Mouse (Mus musculus): ENCODE results near the gene Zscan21.

Zscan21 gene

DNA sequence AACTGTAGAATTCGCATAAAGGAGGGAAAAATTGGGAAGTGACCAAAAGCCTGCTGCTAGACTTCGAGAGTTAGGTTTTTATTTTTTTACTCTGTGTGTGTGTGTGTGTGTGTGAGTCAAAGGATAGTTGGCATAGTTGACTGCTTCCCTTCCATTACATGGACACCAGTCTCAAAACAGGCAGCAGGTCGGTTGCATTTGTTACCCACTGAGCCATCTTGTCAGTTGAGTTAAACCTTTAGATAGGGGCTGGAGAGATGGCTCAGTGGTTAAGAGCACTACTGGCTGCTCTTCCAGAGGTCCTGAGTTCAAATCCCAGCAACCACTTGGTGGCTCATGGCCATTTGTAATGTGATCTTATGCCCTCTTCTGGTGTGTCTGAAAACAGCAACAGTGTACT is 1.3 kb downstream of the Zscan21 start:
- DNase-seq (ENCODE audit: low spot score): no peak

DNA sequence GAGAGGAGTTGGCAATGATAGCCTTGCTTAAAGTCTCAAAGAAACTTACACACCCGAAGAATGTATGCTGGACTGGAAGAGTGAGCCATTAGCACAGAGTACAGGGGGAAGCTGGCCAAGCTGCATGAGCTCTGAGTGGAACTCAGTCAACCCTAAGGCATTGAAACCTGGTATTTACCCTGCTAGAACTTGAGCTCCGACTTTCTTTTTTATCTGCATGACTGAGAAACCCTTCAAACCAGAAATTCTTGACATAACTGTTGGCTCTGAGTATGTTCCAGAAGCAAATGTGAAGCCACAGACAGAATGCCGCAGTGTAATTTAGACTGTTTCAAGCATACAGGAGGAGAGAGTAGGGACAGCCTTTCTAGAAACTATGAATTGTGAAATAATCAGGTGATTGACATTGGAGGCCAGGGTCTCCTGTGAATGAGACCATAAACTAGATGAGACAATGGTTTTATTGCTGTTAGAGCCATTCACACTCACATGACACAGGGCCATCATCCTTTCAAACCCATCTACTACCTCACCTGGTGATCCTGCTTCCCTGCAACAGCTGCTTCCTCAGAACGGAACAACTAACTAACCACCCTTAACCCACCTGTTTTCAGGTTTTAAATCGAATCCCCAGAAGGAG is 15.8 kb downstream of the Zscan21 start:
- no peak for DNase-seq (ENCODE audit: low spot score)

DNA sequence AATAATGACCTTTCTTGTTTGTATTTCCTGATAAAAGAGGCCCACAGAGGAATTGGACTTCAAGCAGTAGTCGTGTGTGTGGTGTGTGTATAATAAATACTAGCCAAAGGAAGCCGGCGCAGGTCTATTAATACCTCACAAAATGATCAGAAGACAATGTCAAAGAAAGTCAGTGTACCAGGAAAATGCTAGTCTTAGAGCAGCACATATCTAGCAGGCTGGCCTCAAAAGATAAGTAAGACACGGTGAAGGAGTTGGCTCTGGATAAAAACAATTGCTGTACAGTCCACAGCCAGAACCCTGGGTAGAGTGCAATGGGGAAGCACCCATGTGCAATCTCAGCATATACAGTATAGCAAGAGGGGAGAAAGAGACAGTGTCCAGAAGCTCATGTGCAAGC is 20.6 kb downstream of the Zscan21 start:
- DNase-seq (ENCODE audit: low spot score): no peak

DNA sequence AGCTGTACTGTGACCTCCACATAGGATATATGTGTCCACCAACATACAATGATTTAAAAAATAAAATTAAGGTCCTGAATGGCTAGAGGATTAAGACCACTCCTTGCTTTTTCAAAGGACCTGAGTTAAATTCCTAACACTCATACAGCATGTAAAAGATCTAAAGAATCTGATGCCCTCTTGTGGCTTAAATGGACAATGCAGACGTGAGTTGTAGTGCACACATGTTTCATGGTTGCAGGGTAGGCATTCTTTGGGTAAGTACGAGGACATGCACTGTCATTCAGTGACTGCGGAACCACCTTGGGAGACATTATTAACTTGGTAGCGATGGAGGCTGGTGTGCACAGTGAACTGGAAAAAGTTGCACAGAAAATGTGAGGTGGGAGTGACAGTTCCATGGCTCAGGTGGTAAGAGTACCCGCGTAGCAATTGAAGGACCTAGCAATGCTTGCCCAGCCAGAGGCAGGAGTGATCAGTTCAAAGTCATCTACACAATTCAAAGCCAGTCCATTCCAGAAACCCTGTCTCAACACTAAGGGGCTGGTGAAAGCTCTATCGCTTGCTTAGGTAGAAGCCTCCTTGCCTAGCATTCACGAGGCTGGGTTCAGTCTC is 21.3 kb downstream of the Zscan21 start:
- DNase-seq (ENCODE audit: low spot score): peak; percentile 77

DNA sequence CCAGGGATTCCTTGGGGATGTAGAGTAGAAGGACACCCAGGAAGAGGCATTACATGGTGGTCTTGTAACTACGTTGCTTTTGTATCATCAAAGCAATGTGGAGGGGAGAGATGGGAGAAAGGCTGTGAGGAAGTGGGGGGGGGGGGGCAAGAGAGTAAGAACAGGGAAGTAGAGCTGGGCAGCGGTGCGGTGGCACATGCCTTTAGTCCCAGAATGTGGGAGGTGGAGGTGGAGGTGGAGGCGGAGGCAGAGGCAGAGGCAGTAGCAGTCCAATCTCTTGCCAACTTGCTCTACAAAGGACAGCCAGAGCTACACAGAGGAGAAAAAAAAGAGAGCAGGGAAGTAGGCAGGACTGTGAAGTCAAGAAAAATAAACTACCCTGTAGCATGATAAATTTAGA is 21.9 kb downstream of the Zscan21 start:
- DNase-seq (ENCODE audit: low spot score): no peak

DNA sequence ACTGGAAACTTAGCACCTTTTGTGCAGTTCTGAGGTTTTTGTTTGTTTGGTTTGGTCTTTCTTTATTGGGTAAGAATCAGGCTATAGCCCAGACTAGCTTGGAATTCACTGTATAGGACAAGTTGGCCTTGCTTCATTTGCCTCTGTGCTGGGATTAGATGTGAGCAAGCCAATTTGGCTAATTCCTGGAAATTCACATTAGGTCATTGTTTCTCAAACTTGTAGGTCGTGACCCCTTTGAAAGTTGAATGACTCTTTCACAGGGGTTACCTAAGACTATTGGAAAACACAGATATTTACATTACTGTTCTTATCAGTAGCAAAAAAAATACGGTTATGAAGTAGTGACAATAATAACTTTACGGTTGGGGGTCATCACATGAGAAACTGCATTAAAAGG is 37.7 kb downstream of the Zscan21 start:
- no peak for DNase-seq (ENCODE audit: low spot score)

DNA sequence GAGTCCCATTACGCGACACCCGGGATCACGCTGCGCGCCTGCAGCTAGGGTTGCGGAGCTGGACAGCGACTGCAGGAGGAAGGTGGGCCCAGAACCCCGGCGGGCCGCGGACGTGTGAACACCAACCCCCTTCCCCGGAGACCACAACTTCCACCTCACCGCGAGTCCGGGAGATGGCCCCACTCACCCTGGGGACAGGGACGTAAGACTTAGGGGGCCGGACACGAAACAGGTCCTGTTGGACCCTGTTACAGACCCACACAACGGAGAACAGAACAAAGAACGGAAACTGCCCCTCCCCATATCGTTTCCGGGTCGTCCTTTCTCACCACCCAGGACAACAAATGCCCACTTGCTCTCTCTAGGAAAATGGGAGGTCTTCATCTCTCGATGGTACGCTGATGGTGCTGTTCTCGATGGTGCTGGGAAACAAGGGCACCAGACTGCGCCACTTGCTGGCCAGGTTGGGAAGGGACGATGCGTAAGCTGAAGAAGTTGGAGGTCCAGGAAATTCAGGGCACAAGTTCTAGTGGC is 38.8 kb downstream of the Zscan21 start, which contains the start of gene Zfp113:
Gene Zfp113, minus strand, starts transcription at position 302 of the 534 bp plus-strand sequence.
- DNase-seq (ENCODE audit: low spot score): peak; percentile 97

DNA sequence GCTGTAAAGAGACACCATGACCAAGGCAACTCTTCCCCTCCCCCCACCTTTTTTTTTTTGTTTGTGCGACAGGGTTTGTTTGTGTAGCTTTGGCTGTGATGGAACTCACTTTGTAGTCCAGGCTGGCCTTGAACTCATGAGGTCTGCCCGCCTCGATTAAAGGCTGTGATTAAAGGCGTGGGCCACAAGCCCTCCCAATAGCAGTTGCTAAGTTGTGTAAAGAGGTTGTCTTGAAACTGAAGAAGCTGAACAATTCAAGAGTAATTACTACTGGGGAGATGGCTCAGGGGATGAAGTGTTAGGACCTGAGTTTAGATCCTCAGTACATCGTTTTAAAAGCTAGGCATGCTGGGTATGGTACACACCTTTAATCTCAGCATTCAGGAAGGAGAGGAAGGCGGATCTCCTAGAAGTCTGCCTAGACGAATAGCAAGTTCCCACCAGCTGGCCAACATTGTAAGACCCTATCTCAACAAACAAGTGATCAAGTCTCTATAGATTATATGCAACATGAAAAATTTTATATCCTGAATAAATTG is 43.6 kb downstream of the Zscan21 start:
- DNase-seq (ENCODE audit: low spot score): no peak

DNA sequence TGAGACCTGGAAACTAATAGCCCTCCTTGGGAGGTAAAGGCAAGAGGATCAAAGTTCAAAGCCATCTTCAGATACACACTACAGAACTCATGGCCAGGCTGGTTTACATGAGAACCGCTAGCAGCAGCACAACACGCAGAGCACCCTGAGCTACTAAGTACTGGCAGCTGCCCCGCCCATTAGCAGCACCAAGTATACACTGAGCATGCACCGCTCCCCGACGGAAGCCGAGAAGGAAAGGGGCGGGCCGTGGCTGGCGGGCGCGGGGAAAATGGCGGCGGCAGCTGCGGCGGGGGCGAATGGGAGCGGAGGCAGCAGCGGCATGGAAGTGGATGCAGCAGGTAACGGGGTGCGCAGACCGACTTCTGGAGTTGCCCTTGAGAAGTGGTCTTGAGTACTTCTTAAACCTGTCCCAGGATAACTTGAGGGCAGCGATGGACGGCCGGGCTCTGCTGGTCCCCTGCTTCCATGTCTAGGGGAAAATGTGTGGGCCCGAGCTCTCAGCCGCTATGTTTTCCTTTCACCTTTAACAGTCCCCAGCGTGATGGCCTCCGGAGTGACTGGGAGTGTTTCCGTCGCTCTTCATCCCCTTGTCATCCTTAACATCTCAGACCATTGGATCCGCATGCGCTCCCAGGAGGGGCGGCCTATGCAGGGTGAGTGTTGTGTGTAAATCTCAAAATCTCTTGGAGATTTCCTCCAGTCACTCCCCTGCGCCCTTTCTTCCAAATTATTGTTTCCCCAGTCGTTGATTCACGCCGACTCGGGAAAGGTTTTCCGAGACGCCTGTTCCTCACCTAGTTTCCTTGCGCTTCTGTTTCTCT is 44.4 kb downstream of the Zscan21 start, which contains the start of gene Cops6:
Gene Cops6, plus strand, starts transcription at position 230 of the 824 bp plus-strand sequence.
- DNase-seq (ENCODE audit: low spot score): peak; percentile 93

DNA sequence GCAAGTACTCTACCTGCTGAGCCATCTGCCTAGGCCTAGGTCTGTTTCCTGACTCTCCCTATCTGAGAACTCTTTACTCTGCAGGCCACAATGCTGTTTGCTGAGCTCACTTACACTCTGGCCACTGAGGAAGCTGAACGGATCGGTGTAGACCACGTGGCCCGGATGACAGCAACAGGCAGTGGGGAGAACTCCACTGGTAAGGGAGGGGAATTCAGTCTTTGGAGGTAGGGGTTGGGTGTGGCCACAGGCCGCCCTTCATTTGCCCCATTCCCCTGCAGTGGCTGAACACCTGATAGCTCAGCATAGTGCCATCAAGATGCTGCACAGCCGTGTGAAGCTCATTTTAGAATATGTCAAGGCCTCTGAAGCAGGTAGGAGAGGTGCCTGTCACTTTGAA is 46.3 kb downstream of the Zscan21 start:
- no peak for DNase-seq (ENCODE audit: low spot score)

DNA sequence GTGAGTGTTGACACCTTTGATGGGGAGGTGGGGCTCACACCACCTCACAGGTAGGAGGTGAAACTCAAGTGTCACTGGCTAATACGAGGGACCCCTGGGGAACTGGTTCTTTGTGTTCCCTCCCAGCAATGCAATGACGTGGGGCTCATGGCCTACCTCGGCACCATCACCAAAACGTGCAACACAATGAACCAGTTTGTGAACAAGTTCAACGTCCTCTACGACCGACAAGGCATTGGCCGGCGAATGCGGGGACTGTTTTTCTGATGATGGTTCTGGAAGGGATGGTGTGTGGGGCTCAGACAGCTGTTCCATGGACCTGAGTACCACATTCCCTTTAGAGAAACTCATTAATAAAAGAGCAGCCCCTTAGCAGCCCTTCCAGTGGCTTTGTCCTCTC is 46.9 kb downstream of the Zscan21 start:
- no peak for DNase-seq (ENCODE audit: low spot score)

DNA sequence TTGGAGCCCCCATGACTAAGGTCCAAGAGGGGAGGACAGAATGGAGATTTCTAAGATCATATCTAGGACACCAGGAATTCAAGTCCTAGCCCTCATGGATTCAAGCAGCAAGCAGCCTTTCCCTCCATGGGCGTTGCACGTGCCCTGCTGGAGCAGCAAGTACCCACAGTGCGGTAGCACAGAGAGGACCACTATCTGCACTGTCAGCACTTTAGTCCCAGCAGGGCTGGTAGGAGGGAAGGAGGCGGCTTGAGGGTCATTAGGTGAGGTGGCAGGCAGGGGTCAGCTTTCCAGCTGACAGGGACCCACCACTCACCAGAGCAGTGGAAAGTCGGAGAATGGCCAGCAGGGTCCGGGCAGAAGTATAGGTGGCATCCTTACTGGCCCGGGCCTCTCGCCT is 48.9 kb downstream of the Zscan21 start:
- DNase-seq (ENCODE audit: low spot score): no peak

DNA sequence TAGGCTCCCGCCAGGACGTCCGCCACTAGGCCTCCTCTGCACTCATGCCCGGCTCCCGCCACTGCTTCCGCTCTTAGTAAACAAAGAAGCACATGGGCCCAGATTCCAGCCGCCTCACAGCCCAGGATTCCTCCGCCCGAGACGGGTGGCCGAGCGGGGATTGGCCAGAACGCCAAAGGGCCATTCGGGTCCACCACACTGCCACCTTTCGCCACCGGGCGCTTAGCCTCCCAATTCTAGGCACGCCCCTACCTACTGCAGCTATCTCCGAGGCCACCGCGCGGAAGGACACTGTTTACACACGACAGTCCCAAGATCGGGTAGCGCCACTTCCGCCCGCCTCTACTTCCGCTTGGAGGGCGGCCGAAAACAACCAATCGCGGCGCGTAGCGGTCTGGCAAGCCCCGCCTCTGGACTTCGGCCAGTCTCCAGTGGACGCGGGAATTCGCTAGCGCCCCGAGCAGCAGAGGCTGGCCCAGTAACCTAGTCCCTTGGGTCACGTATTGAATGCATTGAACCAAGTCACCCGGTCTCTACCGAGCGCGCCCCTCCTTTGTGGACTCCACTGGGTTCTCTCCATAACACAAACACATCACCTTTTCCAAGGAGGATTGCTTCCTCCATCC is 54.3 kb downstream of the Zscan21 start:
- peak; percentile 98 for DNase-seq (ENCODE audit: low spot score)

DNA sequence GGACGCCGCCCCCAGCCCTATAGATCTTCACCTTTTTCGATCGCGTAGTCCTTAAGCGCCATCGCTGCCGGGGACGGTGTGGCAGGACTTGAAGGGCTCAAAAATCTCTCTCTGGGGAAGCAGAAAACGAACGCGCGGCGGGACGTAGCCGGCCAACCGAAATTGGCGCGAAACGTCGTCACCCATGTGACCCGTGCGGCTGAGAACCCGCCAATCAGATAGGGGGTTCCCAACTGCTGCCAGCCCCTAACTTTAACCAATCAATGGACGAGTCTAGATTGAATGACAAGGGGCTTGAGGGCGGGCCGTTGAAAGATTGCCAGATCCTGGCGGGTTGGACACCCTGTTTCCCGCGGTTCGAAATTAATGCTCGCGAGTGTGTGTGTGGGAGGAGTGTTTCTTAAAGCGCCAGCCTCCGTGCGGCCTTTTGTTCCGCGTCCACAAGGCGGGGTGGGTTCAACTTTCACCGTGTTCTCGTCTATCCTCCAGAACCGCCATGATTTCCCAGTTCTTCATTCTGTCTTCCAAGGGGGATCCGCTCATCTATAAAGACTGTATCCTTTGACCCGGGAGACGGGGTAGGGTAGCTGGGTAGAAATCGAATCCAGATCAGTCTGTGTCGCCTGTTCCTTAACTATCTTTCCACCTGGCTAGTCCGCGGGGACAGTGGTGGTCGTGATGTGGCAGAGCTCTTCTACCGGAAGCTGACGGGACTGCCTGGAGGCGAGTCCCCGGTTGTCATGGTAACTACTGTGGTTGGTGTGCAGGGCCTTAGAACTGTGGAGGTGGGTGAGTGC is 55.2 kb downstream of the Zscan21 start, which contains the start of the genes Ap4m1 and Mcm7:
Gene Ap4m1, plus strand, starts transcription at position 308 of the 797 bp plus-strand sequence.
Gene Mcm7, minus strand, starts transcription at position 728 of the 797 bp plus-strand sequence.
- peak; percentile 97 for DNase-seq (ENCODE audit: low spot score)

DNA sequence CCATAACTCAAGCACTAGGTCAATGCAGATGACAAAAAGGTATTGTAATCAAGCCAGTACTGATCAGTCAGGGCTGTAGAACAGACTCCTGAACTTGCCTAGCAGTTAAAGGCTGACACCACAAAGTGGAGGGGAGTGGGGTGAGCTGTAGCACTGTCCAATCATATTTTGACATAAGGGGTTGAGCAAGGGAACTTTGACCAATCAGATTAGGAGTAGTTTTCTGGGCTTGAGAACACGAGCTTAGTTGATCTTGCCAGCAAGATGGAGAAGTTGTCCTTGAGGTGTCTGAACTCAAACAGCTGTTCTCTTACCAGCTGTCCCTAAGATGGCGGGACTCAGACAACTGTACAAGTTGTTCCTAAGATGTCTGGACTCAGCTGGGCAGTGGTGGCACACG is 56.5 kb downstream of the Zscan21 start:
- no peak for DNase-seq (ENCODE audit: low spot score)
